Mouse (Mus musculus) thymus, adult 2 months (tissue): ENCODE data around the gene Cntnap2.

Experiments
- CTCF ChIP-seq: fragments of 200-500 bp; IDR thresholded peaks from 2 replicates; pipeline ENCODE4 v1.5.1; 2012; ENCODE audit warnings: mild to moderate bottlenecking, control low read depth, low read length, moderate library complexity, borderline replicate concordance; ENCODE audit not compliant: control insufficient read depth, poor library complexity, insufficient read depth; ENCODE audit errors: extremely low read depth
- POLR2A ChIP-seq: fragments of 200-500 bp; IDR thresholded peaks from 2 replicates; pipeline ENCODE4 v1.6.1; 2012; ENCODE audit warnings: mild to moderate bottlenecking, low read length, control low read depth, moderate library complexity; ENCODE audit not compliant: control insufficient read depth, poor library complexity, insufficient read depth; ENCODE audit errors: extremely low read depth

- TF ChIP-seq CTCF (no peak), POLR2A (no peak)
These were observed 784.6 kb downstream of the Cntnap2 start for GRCm38 (mm10) chr6:45843736-45844135.
